Mouse (Mus musculus) E14TG2a.4 (cell line): Measurements from ENCODE around the gene Fam117b.

Source experiments
- CTCF ChIP-seq: conservative IDR thresholded peaks from 2 replicates; pipeline ENCODE4 v1.5.1; 2014; ENCODE audit warnings: low read length
- NANOG ChIP-seq: IDR thresholded peaks from 2 replicates; pipeline ENCODE4 v1.6.1; 2014; ENCODE audit warnings: borderline replicate concordance, low read length, mixed read lengths
- POU5F1 ChIP-seq: IDR thresholded peaks from 2 replicates; pipeline ENCODE4 v1.6.1; 2014; ENCODE audit warnings: low read length, borderline replicate concordance

- TF ChIP-seq CTCF (no peak), POU5F1 (no peak), NANOG (no peak)
Observed at GRCm38 (mm10) chr1:60008743-60009142, 95.9 kb downstream of the Fam117b start.
